Mouse (Mus musculus) neural tube, embryonic 12.5 days (tissue): ENCODE data around the gene Dusp27. TPM values are rescaled to one million over a fixed set of nuclear protein-coding genes. Genes with fewer than 3 reads are reported as not detected.
"Not testable (repeated sequence)": the region's sequence is repeated elsewhere in the genome, so short reads cannot be mapped to it uniquely, and the experiment has no call there.

Experiments used
- ATAC-seq: fragments of 200-750 bp; cut with Nextera tagmentation; 2 replicates; pipeline ENCODE4 v1.8.0; 2017; ENCODE audit warnings: low read depth, mild to moderate bottlenecking, moderate TSS enrichment, moderate library complexity; ENCODE audit not compliant: low FRiP score
- H3K27ac ChIP-seq: fragments of 300-500 bp; sonication (generic); 2 replicates; pipeline ENCODE4 v1.5.1; 2016
- H3K27me3 ChIP-seq: fragments of 300-500 bp; sonication (generic); replicated peaks from 2 replicates; pipeline ENCODE4 v1.6.1; 2016; ENCODE audit warnings: mild to moderate bottlenecking
- H3K36me3 ChIP-seq: fragments of 300-500 bp; sonication (generic); 2 replicates; pipeline ENCODE4 v1.6.1; 2016; ENCODE audit warnings: mild to moderate bottlenecking
- H3K4me1 ChIP-seq: fragments of 300-500 bp; sonication (generic); 2 replicates; pipeline ENCODE4 v1.6.1; 2016
- H3K4me2 ChIP-seq: fragments of 300-500 bp; sonication (generic); replicated peaks from 2 replicates; pipeline ENCODE4 v1.6.1; 2016; ENCODE audit warnings: mild to moderate bottlenecking
- H3K4me3 ChIP-seq: fragments of 300-500 bp; sonication (generic); 2 replicates; pipeline ENCODE4 v1.5.1; 2016
- H3K9ac ChIP-seq: fragments of 300-500 bp; sonication (generic); 2 replicates; pipeline ENCODE4 v1.6.1; 2016; ENCODE audit warnings: mild to moderate bottlenecking
- H3K9me3 ChIP-seq: fragments of 300-500 bp; sonication (generic); 2 replicates; pipeline ENCODE4 v1.6.1; 2016; ENCODE audit warnings: mild to moderate bottlenecking
- WGBS: fragments of 180-500 bp; shearing (Covaris S2); methylation state at CpG from one replicate; pipeline ENCODE4 v1.1.7; 2016; 5-methylcytosine and 5-hydroxymethylcytosine counted together
- polyA plus RNA-seq: library from polyadenylated mRNA; unstranded; fragments of >200 nt; fragmentation: Nextera tagmentation; extraction: Ambion mirVana; gene quantifications from 2 replicates; pipeline ENCODE4 v1.2.1, GENCODE M21; 2016

Dusp27 gene
- polyA plus RNA-seq, 1 experiment from 2014 or later: 3.3 TPM

- ATAC-seq: no peak
- H3K36me3 ChIP-seq: no peaks in the 10 kb centered on the region
- WGBS: 57% methylated on average over 10 of the region's 10 CpGs
- H3K27me3 ChIP-seq: peaks cover 33% of the 10 kb centered on the region
- no peaks in the 10 kb centered on the region for H3K9me3 ChIP-seq
- no peak overlapping the region for H3K4me3 ChIP-seq
- no peak overlapping the region for H3K9ac ChIP-seq
- H3K4me1 ChIP-seq: no peaks in the 10 kb centered on the region
- no peak overlapping the region for H3K27ac ChIP-seq
- H3K4me2 ChIP-seq: no peak overlapping the region
Measured at GRCm38 (mm10) chr1:166155113-166155494, 27.4 kb upstream of the Dusp27 start.

DNA sequence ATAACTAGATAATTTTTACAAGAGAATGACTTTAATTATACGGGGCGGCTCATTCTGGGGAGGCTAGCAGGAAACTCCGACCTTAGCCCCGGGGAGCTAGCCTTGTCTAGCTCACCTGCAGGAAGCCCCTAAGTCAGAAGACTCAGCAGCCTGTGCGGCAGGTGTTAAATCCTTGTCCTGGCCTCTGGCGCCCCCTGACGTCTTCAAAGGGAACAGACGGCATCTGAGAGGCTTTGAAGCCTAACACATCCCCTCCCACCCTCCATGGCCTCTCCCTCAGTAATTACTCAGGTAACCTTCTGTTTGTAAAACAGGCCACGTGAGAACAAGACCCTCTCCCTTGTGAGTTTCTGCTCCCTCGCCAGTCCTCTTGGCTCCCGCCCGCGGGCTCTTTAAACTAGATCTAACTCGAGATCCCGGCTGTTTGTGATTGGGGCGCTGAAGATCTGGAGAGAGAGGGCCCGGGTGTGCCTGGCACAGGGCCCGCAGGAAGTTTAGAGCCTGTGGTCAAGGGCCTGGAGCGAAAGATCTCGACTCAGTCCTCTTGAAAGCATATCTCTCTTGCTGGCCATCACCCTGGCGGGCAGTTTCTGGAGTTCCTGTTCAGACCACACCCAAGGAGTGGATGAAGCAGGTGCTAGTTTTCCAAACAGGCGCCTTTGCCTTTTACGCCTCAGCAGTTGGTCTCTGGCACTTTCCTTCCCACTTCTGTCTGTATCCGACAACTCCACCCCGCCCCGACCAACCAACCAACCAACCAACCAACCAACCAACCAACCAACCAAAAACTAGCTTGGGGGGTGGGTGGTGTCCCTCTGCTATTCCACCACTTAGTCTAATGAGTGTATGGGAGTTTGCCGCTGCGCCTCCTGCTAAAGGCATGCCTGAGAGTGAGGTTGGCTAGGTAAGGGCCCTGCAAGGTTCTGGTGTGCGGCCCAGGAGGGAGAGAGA is 26.7 kb upstream of the Dusp27 start:
- WGBS: 17% methylated on average over 29 of the region's 29 CpGs
- H3K9ac ChIP-seq: no peak overlapping the region

GRCm38 (mm10) chr1:166153351-166154120 is 25.8 kb upstream of the Dusp27 start:
- Histone ChIP-seq H3K9ac (no peak overlapping the region), H3K27ac (no peak overlapping the region), H3K27me3 (peaks cover 21% of the 10 kb centered on the region), H3K9me3 (no peaks in the 10 kb centered on the region), H3K4me1 (no peaks in the 10 kb centered on the region), H3K4me2 (0 out of 2 replicates have a peak overlapping the region, but pooled peaks have one; percentile 27), H3K4me3 (no peak overlapping the region), H3K36me3 (no peaks in the 10 kb centered on the region)
- peak; percentile 49; the same call in 1 of the 2 replicates for ATAC-seq
- 15% methylated on average over 18 of the region's 18 CpGs for WGBS

More for the DNA sequence above, 26.7 kb upstream of the Dusp27 start:
- Histone ChIP-seq H3K27ac (no peak overlapping the region), H3K36me3 (no peaks in the 10 kb centered on the region), H3K4me2 (peak overlapping the region; percentile 44), H3K27me3 (peaks cover 26% of the 10 kb centered on the region), H3K4me1 (no peaks in the 10 kb centered on the region), H3K9me3 (no peaks in the 10 kb centered on the region), H3K4me3 (no peak overlapping the region)
- peak; percentile 72 for ATAC-seq

GRCm38 (mm10) chr1:166152034-166152433 is 24.3 kb upstream of the Dusp27 start:
- H3K27me3 ChIP-seq: peaks cover 17% of the 10 kb centered on the region
- H3K4me2 ChIP-seq: no peak overlapping the region
- no peak overlapping the region for H3K27ac ChIP-seq
- no peak overlapping the region for H3K4me3 ChIP-seq
- 92% methylated on average over 10 of the region's 10 CpGs for WGBS
- H3K4me1 ChIP-seq: no peaks in the 10 kb centered on the region
- H3K9ac ChIP-seq: no peak overlapping the region
- H3K36me3 ChIP-seq: no peaks in the 10 kb centered on the region
- ATAC-seq: no peak
- H3K9me3 ChIP-seq: no peaks in the 10 kb centered on the region

DNA sequence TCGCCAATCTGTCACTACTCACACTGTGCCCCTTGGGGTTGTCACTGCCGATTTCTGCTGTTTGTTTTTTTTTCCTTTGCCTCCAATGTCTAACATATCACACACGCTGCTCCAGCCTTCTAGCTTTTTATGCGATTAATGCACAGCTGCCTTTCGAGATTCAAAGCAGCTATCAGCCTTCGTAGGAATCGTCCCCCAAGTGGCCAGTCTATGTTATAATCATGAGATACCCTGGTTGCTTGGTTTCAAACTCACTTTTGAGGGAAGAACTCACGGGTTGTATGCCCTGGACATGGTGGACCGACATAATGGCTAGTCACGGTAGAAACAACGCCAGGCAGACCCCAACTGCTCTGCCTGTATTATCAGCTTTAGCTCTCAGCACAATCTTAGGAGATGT is 23.6 kb upstream of the Dusp27 start:
- Histone ChIP-seq H3K4me3 (no peak overlapping the region), H3K4me1 (no peaks in the 10 kb centered on the region), H3K9ac (no peak overlapping the region), H3K4me2 (no peak overlapping the region), H3K27me3 (peaks cover 17% of the 10 kb centered on the region), H3K36me3 (no peaks in the 10 kb centered on the region), H3K27ac (no peak overlapping the region), H3K9me3 (no peaks in the 10 kb centered on the region)
- no peak for ATAC-seq
- WGBS: 67% methylated on average over 11 of the region's 11 CpGs

DNA sequence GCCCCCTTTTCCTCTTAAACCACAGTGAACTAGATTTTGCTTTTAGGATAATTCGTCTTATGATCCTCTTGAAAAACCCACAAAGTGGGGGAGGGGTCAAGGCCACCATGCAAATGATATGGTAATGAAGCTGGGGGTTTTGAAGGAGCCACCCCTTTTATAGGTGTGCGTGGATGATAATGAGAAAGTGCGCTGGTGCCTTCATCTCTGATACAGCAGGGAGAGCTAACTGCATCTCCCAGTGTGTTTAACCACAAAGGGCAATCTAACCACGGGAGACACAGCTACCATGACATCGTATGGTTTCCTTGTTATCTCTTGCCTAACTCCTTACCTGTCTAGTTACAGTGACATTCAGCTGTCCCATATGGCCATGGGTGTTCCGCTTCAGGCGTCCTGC is 22.3 kb upstream of the Dusp27 start:
- Histone ChIP-seq H3K4me2 (no peak overlapping the region), H3K27me3 (peaks cover 8% of the 10 kb centered on the region), H3K9ac (no peak overlapping the region), H3K27ac (no peak overlapping the region), H3K36me3 (no peaks in the 10 kb centered on the region), H3K9me3 (no peaks in the 10 kb centered on the region), H3K4me1 (no peaks in the 10 kb centered on the region), H3K4me3 (no peak overlapping the region)
- 84% methylated on average over 7 of the region's 7 CpGs for WGBS
- ATAC-seq: no peak

GRCm38 (mm10) chr1:166149441-166149840 is 21.7 kb upstream of the Dusp27 start:
- Histone ChIP-seq H3K4me3 (no peak overlapping the region), H3K4me2 (no peak overlapping the region), H3K9ac (no peak overlapping the region), H3K36me3 (no peaks in the 10 kb centered on the region), H3K27me3 (peaks cover 2% of the 10 kb centered on the region), H3K9me3 (no peaks in the 10 kb centered on the region), H3K27ac (no peak overlapping the region), H3K4me1 (no peaks in the 10 kb centered on the region)
- 86% methylated on average over 4 of the region's 4 CpGs for WGBS
- ATAC-seq: no peak

DNA sequence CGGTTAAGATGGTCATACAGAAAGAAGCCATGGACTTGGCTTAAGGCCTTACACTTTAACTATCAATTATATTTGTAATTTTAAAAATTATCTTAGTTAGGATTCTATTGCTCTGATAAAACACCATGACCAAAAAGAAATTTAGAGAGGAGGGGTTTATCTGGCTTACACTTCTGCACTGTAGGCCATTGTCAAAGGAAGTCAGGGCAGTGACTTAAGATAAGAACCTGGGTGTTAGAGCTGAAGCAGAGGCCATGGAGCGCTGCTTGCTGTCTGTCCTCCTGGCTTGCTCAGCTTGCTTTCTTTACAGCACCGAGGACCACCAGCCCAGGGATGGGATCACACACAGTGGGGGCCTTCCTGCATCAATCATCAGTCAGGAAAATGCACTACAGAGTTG is 19.9 kb upstream of the Dusp27 start:
- Histone ChIP-seq H3K9ac (no peak overlapping the region), H3K27ac (no peak overlapping the region), H3K9me3 (no peaks in the 10 kb centered on the region), H3K4me3 (no peak overlapping the region), H3K36me3 (no peaks in the 10 kb centered on the region), H3K27me3 (no peaks in the 10 kb centered on the region), H3K4me2 (no peak overlapping the region), H3K4me1 (no peaks in the 10 kb centered on the region)
- 71% methylated on average over 3 of the region's 3 CpGs for WGBS
- no peak for ATAC-seq

DNA sequence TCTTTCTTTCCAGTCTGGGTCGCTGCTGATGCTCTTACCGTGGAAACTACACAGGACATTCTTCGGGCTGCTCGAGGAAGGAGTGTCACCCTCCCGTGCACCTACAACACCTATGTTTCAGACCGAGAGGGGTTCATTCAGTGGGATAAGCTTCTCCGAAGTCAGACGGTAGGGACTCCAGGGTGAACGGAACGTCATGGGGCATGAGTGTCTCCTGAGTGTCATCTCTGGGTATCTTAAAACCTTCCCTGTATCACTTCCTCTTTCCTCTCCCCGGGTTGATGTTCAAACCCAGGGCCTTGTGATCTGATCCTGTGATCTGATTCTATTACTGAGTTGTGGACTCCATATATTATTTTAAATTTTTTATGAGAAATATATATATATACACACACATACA is 18.9 kb upstream of the Dusp27 start:
- no peak overlapping the region for H3K4me3 ChIP-seq
- H3K9me3 ChIP-seq: no peaks in the 10 kb centered on the region
- H3K4me2 ChIP-seq: no peak overlapping the region
- H3K9ac ChIP-seq: no peak overlapping the region
- H3K27ac ChIP-seq: no peak overlapping the region
- no peaks in the 10 kb centered on the region for H3K4me1 ChIP-seq
- no peaks in the 10 kb centered on the region for H3K36me3 ChIP-seq
- H3K27me3 ChIP-seq: no peaks in the 10 kb centered on the region
- no peak for ATAC-seq
- 88% methylated on average over 11 of the region's 11 CpGs for WGBS

- no peak for ATAC-seq
- Histone ChIP-seq H3K4me1 (no peaks in the 10 kb centered on the region; the same call in none of the 2 replicates), H3K9ac (no peak overlapping the region), H3K36me3 (no peaks in the 10 kb centered on the region), H3K4me2 (no peak overlapping the region), H3K27me3 (no peaks in the 10 kb centered on the region), H3K27ac (no peak overlapping the region), H3K4me3 (no peak overlapping the region), H3K9me3 (no peaks in the 10 kb centered on the region)
- 75% methylated on average over 6 of the region's 6 CpGs for WGBS
Measured at GRCm38 (mm10) chr1:166142369-166142768, 14.6 kb upstream of the Dusp27 start.

- H3K27ac ChIP-seq, H3K4me2 ChIP-seq, H3K9ac ChIP-seq, H3K27me3 ChIP-seq, ATAC-seq, H3K36me3 ChIP-seq, H3K4me3 ChIP-seq, H3K9me3 ChIP-seq, H3K4me1 ChIP-seq: not testable (repeated sequence)
- WGBS: 93% methylated on average over 9 of the region's 9 CpGs
Measured at GRCm38 (mm10) chr1:166141868-166142267, 14.1 kb upstream of the Dusp27 start.

DNA sequence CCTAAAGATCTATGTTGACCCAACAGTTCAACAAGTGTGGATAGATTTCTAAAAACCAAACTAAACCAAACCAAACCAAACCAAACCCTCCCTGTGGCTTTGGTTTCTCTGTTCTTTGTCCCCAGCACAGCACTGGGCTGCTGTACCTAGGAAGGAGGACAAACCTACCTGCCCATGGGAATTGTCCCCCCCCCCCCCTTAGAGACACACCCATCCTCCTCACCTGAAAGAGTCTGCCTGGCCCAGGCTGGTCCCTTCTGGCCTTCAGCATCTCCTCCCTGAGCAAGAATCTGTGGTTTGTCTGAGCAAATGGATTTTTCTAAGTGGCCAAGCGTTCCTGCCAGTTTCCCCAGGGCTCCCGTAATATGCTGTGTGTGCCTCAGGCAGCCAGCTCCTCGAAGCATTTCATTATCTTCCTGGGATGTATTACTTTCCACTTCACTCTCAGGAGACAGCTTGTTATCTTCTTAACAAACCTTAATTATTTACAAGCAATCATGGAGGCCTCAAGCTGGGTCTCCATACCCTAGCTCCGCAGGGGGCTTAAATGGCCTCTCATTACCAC is 12.0 kb upstream of the Dusp27 start:
- Histone ChIP-seq H3K36me3 (no peaks in the 10 kb centered on the region), H3K27me3 (no peaks in the 10 kb centered on the region), H3K4me1 (no peaks in the 10 kb centered on the region; the same call in none of the 2 replicates), H3K9ac (no peak overlapping the region), H3K27ac (no peak overlapping the region), H3K9me3 (no peaks in the 10 kb centered on the region), H3K4me3 (no peak overlapping the region), H3K4me2 (no peak overlapping the region)
- WGBS: 30% methylated on average over 4 of the region's 4 CpGs
- no peak; the same call in 1 of the 2 replicates for ATAC-seq
